Mouse (Mus musculus) adrenal gland, adult 2 months (tissue): ENCODE measurements around the gene Itih5. TPM values are rescaled to one million over a fixed set of nuclear protein-coding genes. Genes with fewer than 3 reads are reported as not detected.

Source experiments
- DNase-seq: peaks from one replicate; pipeline ENCODE4 v3.0.0; 2021
- polyA plus RNA-seq: library from polyadenylated mRNA; depleted of rRNA; stranded (reverse); fragments of >200 nt; gene quantifications from 2 replicates; pipeline ENCODE4 v1.2.3, GENCODE M21; 2012
- total RNA-seq, 2 experiments: library from RNA; stranded (reverse); gene quantifications; 2 replicates each; pipeline ENCODE4 v1.2.3; 2021

The Itih5 gene
- total and polyA plus RNA-seq, 3 experiments: 5.0 to 29.8 (median 29.1) TPM

- DNase-seq: no peak
These were observed 13.9 kb downstream of the Itih5 start for GRCm38 (mm10) chr2:10167283-10167682.

GRCm38 (mm10) chr2:10168016-10168415 is 14.6 kb downstream of the Itih5 start:
- no peak for DNase-seq

- DNase-seq: no peak
These were observed 16.6 kb downstream of the Itih5 start for GRCm38 (mm10) chr2:10169991-10170390.

GRCm38 (mm10) chr2:10193553-10193952 is 40.2 kb downstream of the Itih5 start:
- no peak for DNase-seq

- DNase-seq: no peak
These were observed 41.8 kb downstream of the Itih5 start for GRCm38 (mm10) chr2:10195162-10195561.

GRCm38 (mm10) chr2:10199326-10199725 is 46.0 kb downstream of the Itih5 start:
- DNase-seq: peak; percentile 74

DNA sequence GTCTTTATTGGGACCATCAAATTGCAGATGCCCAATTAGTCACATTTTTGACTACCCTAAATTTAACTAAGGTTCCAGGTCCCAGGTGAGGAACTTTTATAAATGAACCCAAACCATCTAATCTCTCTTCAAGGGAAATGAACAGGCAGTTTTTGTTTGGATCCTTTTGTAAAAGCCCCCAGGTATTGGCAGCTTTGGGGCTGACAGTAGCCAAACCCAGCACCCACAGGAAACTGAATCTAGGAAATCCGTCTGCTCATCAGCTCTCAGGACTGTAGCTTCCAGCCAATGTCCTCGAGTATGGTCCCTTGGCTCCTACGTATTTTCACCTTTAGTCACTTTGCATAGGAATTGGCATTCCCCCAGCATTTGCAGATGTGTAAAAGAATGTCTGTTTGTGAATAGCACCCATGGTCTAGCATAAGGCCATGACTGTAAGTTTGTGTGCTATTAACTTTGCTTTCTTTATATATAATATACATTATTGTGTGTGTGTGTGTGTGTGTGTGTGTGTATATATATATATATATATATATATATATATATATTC is 47.4 kb downstream of the Itih5 start:
- DNase-seq: no peak

- DNase-seq: no peak
These were observed 50.9 kb downstream of the Itih5 start for GRCm38 (mm10) chr2:10204301-10204700.

GRCm38 (mm10) chr2:10213468-10213867 is 60.1 kb downstream of the Itih5 start:
- DNase-seq: no peak

DNA sequence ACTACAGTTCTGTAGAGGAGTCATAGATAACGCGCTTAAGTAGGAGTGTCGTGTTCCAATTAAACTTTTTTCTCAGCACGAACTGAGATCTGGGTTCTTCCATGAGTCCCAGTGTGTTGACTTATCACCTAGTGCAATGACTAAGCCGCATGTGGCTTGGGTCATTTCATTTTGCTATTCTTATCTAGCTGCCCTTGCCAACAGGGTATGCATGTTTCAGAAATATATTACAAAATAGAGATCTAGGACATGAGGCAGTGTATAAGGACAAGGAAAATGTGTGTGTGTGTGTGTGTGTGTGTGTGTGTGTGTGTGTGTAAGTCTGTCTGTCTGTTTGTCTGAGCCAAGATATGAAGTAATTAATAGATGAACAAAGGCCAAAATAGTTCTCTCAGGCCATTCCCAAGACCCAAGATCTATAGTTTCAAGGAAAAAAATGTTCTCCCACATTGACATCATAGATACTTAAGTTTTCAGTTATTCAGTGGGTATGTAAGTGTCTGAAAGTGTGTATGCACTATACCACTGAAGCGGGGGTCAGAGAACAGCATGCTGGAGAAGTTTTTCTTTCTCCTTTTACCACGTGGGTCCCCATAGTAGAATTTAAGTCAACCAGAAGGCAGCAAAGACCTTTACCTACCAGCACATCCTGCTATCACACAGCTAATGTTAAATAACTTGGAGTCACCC is 62.6 kb downstream of the Itih5 start:
- DNase-seq: peak; percentile 32

DNA sequence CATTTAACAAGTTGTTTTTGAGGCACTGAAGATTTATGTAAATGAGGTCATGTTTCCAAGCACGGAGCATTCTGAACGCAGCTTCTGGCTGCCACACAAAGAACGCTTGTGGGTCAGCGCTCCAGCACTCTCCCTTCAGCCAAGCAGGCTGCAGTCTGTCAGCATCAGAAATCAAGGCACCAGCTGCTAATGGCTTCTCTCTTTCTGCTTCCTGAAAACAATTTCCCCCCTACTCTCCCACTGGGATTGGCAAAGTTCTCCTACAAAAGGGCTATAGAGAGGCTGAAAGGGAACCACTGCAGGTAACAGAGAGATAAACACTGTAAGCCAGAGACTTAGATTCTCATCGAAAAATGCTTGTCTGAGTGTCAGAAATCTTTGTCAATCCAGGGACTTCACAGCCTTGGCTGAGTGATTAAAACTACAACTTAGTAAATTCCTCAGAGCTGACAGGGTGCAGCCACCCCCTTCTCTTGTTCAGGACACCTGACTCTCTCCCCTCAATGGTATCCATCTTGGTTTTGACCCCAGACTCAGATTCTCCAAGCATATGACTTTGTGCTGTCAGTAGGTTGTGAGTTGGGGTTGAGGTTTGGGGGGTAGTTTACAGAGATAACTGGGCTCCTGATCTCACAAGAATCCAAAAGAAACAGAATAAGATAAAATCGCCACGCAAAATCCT is 63.3 kb downstream of the Itih5 start:
- DNase-seq: peak; percentile 29

DNA sequence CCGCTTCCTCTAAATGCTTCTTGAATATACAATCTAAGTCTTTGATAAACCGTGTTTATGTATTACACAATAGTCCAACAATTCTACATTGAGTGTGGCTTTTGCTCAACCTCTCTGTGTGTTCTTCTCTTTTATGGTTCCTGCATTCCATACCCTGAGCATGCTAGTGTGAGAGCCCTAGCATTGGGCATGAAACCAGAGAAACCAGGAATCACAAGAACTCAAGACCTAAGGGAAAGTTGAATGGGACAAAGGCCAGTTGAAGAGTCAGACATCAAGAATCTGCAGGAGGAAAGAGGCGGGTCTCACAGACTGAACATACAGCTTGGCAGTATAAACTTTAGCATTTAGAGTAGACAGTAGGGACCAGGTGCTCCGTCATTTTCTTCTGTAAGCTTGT is 68.5 kb downstream of the Itih5 start:
- DNase-seq: no peak

DNA sequence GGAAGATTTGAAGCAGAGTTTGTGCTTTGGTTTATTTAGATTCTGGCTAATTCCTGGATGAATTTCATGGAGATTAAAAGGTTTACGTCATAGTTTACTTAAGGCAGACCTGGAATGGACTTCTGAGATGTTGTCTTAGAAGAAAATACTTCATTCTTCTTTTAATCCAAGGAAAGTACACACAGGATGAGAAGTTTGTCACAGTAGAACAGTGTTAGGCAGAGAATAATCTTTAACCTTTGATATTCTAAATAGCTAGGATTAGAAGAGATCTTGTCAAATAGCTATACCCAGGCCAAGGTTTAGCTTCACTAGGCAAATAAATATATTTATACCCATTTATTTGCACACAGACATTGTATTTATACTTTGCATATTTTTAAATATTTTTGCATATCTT is 73.5 kb downstream of the Itih5 start:
- DNase-seq: no peak

DNA sequence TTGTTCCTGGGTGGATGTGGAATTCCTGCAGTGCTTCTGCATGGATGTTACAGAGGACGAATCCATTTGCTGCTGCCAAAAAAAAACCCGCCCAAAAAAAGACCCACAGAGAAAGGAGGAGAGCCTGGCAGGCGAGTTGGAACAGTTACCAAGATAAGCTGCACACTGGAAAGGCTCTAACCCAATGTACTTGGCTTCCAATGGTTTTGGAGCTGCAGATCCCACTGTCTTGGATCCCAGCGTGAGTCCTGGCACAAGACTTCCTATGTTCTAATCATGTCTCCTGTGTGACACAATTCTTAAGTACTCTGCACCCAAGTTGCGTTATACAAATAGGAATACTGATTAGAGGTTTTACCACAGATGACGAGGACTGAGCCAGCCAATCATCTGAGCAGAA is 78.6 kb downstream of the Itih5 start:
- no peak for DNase-seq

DNA sequence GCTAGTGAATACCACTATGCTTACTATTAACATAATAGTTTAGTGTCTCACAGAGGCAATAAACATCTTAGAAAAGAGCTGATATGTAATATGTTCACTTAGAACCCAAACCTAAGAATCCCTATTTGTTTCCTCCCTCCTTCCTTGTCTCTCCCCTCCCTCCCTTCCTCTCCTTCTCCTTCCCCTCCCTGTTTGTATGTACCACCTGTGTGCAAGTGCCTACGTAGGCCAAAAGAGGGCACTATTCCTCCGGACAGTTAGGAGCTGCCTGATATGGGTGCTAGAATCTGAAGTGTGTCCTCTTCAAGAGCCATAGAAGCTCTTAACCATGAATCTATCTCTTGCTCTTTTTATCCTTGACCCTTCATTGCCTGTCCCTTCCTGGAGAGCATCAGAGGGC is 83.2 kb downstream of the Itih5 start:
- DNase-seq: no peak

GRCm38 (mm10) chr2:10242970-10243369 is 89.6 kb downstream of the Itih5 start:
- DNase-seq: no peak

GRCm38 (mm10) chr2:10250441-10250840 is 97.1 kb downstream of the Itih5 start:
- peak; percentile 73 for DNase-seq

- no peak for DNase-seq
These were observed 97.6 kb downstream of the Itih5 start for GRCm38 (mm10) chr2:10250926-10251325.

- DNase-seq: no peak
These were observed 98.1 kb downstream of the Itih5 start for GRCm38 (mm10) chr2:10251466-10251865.

DNA sequence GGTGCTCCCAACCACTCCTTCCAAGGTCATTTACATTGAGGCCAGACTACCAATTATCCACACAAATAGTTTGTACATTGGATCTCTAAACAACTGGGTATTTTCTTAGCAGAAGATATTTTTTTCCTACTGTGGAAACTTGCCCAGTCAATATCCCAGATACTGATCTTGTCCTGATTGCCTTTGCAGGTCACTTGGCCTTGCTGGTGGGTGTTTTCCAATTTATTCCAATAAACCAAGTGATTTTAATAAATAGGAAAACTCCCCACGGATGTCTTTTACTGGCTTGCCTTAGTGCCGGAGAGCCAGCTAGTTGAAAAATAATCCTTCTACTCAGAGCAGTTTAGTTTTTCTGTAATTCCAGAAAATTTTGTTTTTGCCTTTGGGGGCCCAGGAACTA is 98.6 kb downstream of the Itih5 start:
- DNase-seq: no peak

DNA sequence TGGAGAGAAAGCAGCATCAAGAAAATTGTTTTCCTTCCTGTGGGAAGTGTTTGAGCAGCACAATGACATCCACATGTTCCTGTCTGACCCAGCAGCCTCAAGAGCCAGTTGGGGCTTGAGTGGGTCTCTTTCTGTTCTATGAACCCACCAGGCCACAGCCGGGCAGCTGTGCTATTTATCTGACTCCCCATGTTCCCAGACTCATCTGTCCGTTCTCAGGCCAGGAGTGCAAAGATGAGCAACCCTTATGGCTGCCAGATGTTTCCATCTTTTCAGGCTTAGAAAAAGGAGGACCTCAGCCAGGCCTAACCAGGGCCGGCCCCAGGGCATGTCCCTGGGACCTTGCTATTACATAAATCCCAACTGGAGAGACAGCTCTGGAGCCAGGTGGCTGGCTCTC is 100.0 kb downstream of the Itih5 start:
- no peak for DNase-seq

DNA sequence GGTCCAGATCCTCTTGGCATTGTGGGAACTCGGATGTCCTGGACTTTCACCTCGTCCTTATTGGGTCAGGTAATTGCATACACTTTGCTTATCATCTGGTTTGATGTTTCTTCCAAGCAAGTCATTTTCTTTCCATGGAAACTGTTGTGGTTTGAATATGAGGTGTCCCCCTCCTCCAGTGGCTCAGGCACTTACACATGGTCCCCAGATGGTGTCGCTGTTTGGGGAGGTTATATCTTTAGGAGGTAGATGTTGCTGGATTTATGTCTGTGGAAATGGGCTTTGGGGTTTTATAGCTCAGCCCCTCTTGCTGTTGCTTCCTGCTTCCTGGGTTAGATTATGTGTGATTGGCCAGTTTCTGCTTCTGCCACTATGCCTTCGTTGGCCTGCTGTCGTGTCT is 103.6 kb downstream of the Itih5 start:
- DNase-seq: no peak

DNA sequence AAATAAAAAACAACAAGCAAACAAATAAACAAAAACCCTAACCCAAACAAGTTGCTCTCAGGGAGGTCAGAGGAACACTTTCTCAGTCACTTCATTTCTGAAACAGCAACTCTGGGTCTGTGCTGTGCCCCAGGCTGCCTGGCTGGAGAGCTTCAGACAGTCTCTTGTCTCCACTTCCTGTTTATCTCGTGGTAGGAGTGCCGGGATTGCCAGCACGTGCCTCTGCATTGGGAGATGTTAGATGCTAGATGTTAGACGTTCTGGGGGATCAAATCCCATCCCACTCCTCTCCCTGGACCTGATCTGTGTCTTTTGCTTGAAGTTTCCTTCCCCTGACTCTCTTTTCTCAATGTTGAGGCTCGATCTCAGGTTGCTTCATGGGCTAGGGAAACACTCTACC is 104.9 kb downstream of the Itih5 start:
- no peak for DNase-seq

DNA sequence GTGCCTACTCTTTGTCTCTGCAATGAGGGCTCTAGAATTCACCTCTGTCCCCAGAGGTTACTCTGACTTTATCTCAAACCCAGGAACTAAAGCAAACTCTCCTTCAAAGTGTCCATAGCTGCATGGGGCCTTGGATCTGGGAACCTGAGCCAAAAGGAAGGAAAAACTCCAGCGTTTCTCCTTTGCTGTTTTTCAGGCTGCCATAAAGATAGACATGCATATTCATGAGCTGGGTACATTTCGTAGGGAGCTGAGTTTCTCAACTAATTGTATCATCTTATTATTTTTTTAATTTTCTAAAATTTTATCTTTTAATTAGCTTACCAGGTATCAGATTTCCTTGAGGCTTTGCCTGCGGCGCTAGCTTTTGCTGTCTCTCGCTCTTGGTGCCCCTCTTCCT is 106.7 kb downstream of the Itih5 start:
- no peak for DNase-seq
